Mouse (Mus musculus) cortical plate, adult 2 months (tissue): ENCODE measurements around the gene Rbm47.

ENCODE experiments used
- CTCF ChIP-seq: fragments of 200-500 bp; IDR thresholded peaks from 2 replicates; pipeline ENCODE4 v1.5.1; 2011; ENCODE audit warnings: mild to moderate bottlenecking, control low read depth, low read length; ENCODE audit not compliant: insufficient read depth; ENCODE audit errors: extremely low read depth
- POLR2A ChIP-seq: fragments of 200-500 bp; IDR thresholded peaks from 2 replicates; pipeline ENCODE4 v1.6.1; 2011; ENCODE audit warnings: mild to moderate bottlenecking, low read length, control low read depth; ENCODE audit not compliant: insufficient read depth; ENCODE audit errors: extremely low read depth

DNA sequence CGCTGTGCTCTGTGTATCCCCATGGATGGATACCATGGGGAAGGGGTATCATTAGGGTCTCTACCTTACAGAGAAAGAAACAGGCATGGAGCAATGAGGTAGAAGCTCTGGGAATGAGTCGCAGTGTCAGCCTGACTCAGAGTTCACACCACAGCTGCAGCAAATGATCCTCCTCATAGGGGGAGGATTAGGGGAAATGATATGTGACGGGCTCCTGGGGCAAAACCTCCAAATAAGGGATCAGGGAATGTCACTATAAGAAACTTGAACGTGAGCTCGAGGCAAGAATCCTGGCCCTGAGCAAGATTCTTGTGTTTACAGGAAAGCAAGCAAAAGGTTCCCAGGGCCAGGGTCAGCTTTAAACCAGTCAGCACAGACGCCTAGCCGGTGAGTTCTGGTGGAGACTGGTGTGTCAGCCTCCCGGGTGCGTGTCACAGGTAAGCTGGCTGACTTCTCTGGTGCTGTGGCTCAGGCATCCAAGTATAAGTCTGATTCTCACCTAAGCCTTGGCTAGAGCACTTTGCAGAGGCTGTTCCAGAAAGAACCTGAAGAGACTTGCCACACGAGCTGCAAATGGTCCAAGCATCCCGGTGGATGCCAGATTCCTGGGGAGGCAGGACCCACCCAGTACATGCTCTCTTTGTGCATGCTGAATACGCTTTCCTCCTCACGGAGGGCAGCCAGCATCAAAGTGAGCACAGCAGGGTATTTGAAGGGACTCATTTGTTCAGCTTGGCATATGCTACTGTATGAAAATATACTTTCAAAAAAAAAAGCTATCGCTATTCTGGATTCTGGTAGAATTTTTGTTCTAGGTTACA, 138.3 kb downstream of the Rbm47 start:
- TF ChIP-seq CTCF (no peak), POLR2A (no peak)
